Mouse (Mus musculus): ENCODE measurements around the gene Btrc.

DNA sequence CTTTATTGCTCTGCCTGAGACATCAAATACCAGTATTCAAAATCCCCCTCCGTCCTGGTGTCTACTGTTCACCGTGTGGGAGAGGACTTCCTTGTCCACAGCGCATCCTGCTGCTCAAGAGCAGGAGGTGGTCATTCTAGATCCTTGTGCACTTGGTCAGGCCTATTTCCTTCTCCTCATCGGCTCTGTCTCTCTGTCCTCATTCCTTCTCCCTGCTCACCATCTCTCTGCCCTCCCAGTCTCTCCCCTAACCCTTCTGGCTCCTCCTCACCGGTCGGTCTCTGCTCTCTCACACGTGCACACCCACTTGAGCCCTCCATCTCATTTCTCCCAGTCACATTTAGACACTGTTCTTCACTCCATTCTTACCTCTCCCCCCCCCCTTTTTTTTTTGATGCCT, 127.7 kb downstream of the Btrc start:
- TF ChIP-seq CTCF (conservative IDR thresholded peaks at IDR 0.05 in 1 of 2, IDR thresholded peaks at IDR 0.05 in 1 of 2; ENCODE audit: low read depth in 2 of 2, low read length in 2 of 2) = no peak
- no peak for TF ChIP-seq POLR2A (IDR thresholded peaks at IDR 0.05; ENCODE audit: low read depth, low read length)
- no peak for TF ChIP-seq EP300 (IDR thresholded peaks at IDR 0.05; ENCODE audit: low read length)
- no peak for TF ChIP-seq ZC3H11A (IDR thresholded peaks at IDR 0.05; ENCODE audit: low read depth, low read length)
- TF ChIP-seq ZMIZ1 (IDR thresholded peaks at IDR 0.05; ENCODE audit: low read depth, low read length) = no peak
- TF ChIP-seq SMC3 (IDR thresholded peaks at IDR 0.05; ENCODE audit: low read depth, low read length) = no peak
- no peak for TF ChIP-seq MAZ (IDR thresholded peaks at IDR 0.05; ENCODE audit: low read depth, low read length)
- no peak for TF ChIP-seq SIN3A (IDR thresholded peaks at IDR 0.05; ENCODE audit: low read length)
- no peak for TF ChIP-seq RCOR1 (conservative IDR thresholded peaks at IDR 0.05; ENCODE audit: low read depth, low read length)
- no peak for TF ChIP-seq NELFE (IDR thresholded peaks at IDR 0.05; ENCODE audit: low read depth, low read length)
- no peak for TF ChIP-seq TCF12 (IDR thresholded peaks at IDR 0.05; ENCODE audit: low read depth, low read length)

Data from CH12.LX (cell line).